Mouse (Mus musculus) hindlimb bud, embryonic 11.5 days (tissue): ENCODE data around the gene Mgst3.
"Not testable (repeated sequence)": the region's sequence is repeated elsewhere in the genome, so short reads cannot be mapped to it uniquely, and the experiment has no call there.

Source experiments
- DNase-seq: peaks from one replicate; pipeline ENCODE4 v3.0.0-alpha.2; 2012; ENCODE audit warnings: low read depth, low spot score; ENCODE audit errors: extremely low spot score

Gene Mgst3

DNA sequence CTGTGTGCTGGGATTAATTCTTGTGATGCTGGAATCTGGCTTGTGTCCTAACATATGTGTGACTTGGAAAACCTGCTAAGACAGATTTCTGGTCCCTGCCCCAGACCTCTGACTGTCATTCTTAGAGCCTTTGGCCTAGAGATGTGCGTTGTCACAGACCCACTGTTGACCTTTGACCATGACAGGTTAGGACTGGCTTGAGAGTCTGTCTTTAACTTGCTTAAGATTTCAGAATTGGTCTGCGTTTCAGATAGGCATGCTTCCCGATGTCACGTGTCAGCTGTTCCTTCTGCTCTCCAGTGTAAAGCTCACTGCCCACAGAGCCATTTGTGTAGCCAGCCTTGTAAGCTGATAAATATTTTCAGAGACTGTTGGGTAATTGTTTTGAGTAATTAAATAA, 30.8 kb downstream of the Mgst3 start:
- DNase-seq: no peak

DNA sequence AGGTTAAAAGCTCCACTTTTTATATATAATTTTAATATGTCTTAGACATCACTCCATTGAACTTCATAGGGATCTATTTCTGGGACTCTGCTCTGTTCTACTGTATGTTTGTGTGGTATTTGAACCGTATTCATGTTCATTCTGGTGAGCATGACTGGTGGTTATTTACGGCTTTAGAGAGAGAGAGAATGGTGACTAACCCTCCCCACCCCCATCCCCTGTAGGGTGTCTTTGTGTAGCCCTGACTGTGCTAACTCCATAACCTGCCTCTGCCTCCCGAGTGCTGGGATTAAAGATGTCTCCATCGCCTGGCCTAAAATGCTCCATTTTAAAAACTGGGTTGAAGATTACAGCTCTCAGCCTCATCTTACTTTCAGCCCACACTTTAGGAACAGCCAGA, 33.4 kb downstream of the Mgst3 start:
- no peak for DNase-seq

DNA sequence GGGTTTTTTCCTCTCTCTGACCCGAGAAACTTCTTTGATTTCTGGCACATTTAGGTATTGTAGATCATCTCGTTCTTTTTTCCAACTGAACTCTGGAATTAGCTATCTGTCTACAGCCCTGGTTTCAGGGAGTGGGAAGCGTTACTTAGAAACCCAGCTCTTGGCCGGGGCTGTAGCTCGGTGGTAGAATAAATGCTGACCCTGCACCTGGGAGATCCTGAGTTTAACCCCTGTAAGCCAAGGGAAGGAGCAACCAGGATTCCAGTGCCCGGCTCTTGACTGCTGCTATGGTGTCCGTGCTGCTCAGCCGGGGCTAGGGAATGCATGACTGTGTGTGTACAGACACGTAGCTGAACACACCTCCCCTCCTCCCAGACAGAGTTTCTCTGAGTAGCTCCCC, 34.9 kb downstream of the Mgst3 start:
- DNase-seq: no peak

DNA sequence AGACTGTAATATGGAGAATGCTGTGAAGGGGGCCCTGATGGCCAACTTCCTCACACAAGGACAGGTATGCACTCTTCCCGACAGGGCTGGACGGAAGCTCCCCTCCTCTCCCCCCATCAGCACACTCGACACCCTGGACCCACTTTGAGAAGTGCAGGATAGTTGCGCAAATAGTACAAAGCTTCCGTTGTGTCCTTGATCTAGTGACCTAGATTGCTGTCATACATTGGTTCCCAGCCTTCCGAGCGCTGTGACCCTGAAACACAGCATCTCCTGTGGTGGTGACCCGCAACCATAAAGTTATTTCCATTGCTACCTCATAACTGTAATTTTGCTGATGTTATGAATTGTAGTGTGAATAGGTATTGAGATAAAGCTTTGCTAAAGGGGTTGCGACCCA, 36.3 kb downstream of the Mgst3 start:
- DNase-seq: no peak

DNA sequence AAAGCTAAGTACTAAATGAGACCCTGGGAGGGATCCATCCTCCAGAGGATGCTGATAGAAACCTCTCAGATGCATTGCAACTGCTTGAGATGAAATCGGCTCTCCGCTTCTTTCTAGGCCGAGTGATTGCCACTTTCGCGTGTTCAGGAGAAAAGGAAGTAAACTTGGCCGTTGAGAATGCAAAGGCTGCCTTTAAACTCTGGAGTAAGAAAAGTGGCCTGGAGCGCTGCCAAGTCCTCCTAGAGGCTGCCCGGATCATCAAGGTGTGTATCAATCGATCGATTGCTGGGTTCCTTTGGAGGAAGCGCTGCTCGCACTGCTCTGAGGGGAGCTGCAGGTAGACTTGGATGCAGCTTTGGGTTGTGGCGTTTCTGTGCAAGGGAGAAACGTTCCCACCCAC, 41.2 kb downstream of the Mgst3 start:
- no peak for DNase-seq

DNA sequence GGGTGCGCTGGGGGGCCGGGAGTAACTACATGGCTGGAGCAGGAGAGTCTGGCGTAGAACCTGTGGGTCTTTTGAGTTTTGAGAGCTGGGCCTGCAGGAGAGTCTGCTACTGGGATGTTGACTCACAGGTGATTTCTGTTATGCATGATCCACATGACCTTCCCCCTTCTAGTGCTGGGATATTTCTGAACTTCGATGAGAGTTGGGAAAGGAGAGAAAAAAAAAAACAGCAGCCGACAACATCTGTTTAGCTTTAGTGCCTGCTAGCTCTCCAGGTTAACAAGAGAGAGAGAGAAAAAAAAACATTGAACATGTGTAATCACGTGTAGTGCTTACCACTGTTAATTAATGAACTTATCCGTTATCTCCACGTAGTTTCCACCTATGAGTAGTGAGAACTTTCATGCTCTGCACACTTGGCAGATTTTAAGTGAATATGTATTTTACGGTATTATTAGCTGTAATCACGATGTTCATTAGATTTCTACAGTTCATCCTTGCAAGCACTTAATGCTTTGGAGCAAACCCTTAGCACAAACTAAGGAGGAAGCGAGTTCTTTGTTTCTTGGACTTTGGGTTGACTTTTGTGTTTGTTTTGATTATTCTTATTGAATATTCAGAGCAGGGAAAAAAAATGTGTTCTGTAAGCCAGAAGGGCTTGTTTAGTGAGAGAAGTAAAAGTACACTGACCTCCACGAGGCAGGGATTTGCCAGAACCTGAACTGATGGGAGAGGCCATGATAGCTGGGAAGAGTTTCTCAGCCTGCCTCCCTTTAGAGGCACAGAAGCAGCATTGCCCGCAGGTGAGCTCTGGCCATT, 42.8 kb downstream of the Mgst3 start:
- no peak for DNase-seq

DNA sequence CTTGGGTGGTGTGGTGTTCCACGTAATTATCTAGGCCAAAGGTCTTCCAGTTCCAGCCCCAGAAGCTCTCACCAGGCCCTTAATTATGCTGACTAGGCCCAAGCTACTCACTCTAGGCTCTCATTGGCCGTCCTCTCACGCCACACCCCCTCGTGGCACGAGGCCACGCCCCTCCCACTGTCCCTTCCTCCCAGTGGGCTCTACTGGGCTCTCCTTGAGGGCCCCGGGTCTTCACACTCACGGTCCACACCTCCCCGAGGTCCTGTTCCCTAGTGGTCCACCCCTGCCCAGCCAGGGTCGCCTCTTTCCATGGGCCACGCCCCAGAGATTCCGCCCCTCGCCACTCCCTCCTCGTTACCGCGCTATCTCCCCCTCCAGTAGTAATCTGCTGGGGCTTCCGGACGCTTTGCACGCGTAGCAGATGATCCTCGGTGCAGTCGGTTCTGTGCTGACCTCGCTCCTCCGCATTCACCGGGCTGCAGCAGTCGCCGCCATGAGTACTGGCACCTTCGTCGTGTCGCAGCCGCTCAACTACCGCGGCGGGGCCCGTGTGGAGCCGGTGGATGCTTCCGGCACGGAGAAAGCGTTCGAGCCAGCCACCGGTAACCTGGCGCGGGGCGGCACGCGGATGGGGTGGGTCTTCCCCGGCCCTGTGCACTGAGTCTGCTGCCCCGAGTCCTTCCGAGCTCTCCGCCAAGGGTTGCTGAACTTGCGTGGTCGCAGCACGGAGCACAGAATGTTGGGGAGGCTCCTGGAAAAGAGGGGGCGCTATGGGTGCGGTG, 43.6 kb downstream of the Mgst3 start, which contains the start of gene Aldh9a1:
TSS of gene Aldh9a1 (plus strand) at position 177 of the 782 bp plus-strand sequence.
- DNase-seq: peak; percentile 71

DNA sequence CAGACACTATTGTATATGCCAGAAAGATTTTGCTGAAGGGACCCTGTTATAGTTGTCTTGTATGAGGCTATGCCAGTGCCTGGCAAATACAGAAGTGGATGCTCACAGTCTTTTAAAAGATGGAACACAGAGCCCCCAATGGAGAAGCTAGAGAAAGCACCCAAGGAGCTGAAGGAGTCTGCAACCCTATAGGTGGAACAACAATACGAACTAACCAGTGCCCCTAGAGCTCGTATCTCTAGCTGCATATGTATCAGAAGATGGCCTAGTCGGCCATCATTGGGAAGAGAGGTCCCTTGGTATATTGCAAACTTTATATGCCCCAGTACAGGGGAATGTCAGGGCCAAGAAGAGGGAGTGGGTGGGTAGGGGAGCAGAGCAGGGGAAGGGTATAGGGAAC, 44.4 kb downstream of the Mgst3 start:
- DNase-seq: not testable (repeated sequence)

DNA sequence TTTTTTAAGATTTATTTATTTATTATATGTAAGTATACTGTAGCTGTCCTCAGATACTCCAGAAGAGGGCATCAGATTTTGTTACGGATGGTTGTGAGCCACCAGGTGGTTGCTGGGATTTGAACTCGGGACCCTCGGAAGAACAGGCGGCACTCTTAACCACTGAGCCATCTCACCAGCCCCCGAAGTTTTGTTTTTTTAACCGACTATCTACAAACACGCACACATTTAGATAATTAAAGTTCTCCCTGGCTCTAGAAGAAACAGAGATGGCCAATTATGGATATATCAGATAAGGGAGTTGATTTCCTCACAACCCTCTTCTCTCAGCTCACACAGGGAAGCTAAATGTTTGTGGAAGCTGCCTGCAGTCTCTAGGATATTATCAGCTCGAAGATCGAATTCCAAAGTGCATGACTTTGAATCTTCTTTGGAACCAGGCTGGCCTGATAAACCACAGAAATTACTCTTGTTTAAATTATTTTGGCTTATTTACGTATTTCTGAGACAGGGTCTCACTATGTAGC, 47.6 kb downstream of the Mgst3 start:
- not testable (repeated sequence) for DNase-seq

DNA sequence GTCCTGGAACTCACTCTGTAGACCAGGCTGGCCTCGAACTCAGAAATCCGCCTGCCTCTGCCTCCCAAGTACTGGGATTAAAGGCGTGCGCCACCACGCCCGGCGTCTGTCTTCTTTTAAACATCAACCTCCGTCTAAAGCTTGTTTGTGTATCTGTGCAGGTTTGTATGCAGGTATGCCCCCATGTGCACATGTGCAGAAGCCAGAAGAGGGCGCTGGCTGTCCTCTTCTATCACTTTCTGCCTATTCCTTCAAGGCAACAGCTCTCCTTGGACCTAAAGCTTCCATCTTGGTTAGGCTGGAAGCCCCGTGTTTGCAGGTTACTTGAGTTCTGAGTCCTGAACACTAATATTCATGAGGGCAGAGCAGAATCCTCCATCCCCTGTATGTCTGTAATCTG, 50.8 kb downstream of the Mgst3 start:
- no peak for DNase-seq

DNA sequence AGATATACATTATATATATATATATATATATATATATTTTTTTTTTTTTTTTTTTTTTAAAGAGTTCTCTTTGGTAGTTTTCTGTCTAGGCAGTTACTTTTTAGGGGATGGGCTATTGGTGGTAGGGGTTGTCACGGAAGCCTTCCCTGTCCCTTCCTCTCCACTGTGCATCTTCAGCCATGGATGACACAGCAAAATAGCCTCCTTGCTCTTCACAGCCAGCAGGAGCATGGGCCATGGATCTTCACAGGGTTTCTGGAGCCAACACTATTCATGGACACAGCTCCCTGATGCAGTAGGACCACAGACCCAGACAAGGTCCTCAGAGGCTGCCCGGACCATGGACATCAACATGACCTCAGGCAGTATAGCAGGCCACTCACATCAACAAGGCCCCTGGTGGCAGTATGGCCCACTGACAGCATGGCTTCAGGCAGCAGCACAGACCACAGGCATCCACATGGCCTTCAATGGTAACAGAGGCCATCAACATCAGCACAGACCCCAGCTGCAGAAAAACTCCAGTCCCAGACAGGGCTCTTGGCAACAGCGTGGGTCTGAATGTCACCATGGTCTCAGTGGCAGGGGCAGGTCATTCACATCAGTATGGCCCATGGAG, 52.6 kb downstream of the Mgst3 start:
- no peak for DNase-seq

DNA sequence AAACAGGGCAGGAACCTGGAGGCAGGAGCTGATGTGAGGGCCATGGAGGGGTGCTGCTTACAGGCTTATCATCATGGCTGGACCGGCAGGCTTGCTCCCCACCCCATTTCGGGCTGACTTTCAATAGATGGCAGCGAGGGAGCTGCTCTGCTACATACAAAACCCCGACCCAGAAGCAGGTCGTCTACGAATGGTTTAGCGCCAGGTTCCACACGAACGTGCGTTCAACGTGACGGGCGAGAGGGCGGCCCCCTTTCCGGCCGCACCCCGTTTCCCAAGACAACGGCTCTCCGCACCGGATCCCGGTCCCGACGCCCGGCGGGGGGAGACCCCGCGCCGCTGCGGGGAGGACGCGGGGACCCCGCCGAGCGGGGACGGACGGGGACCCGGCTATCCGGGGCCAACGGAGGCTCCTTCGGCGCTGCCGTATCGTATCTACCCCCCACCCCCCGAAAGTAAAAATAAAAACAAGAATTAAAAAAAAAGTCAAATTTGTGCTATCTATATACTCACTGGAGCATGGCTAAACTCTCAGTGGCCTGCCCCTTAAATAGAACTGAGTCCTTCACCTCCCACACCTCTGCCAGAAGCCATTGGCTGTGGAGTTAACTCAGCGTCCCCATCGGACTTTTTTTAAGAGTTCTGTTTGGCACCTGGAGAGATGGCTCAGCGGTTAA, 53.4 kb downstream of the Mgst3 start:
- DNase-seq: no peak

DNA sequence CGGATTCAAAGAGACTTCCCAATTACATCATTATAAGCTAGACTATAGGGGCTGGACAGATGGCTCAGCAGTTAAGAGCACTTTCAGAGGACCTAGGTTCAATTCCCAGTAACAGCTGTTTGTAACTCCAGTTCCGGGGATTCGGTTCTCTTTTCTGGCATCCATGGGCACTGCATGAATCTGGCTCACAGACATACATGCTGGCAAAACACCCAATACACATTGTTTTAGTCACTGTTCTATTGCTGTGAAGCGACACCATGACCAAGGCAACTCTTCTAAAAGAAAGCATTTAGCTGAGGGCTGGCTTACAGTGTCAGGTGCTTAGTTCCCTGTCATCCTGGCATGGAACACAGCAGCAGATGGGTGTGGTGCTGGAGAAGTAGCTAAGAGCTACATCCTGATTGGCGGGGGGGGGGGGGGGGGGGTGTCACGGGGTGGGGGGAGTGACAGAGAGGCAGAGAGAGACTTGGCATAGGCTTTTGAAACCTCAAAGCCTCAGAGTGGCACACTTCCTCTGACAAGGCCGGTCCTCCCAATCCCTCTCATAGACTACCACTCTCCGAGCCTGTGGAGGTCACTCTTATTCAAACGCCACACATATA, 54.4 kb downstream of the Mgst3 start:
- no peak for DNase-seq

DNA sequence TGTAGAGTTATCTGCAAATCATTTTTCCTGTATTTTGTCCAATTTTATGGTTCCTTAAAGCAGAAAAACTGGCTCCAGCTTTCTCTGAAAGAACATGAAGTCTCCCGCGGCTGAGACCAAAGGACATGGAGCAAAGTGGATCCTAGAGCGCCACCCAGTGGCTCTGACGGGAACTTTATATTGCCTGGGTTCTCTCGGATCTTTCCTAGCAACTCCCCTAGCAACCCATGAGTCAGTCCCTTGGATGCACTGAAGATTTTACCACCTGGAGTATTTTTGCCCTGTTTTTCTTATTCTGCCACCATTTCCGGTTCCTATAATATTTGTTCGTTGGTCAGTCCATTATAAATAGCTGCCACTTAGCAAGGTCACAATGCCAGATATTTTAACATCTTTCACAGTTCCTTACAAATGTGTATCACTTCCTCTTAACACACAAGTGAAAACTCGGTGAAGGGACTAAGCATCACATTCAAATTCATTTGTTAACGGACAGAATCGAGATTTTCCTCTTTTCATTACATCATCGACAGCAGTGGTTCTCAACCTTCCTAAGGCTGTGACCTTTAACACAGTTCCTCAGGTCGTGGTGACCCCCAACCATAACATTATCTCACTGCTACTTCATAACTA, 56.1 kb downstream of the Mgst3 start:
- DNase-seq: peak; percentile 86

DNA sequence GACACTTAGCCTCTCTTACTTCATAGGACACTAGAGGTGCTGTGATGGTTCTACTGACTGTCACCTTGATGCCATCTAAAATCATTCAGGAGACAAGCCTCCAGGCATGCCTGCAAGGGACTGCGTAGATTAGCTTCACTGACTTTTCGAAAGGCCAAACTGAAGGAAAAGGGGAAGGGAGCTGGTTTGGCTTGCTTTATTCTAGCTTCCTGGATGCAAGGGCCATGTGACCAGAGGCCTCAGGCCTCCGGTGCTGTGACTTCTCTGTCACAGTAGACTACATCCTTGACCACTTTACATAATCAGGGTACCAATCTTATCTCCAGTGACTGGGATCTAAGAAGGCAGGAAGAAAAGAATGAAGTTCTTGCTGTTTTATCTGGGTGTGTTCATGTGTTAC, 57.2 kb downstream of the Mgst3 start:
- no peak for DNase-seq

DNA sequence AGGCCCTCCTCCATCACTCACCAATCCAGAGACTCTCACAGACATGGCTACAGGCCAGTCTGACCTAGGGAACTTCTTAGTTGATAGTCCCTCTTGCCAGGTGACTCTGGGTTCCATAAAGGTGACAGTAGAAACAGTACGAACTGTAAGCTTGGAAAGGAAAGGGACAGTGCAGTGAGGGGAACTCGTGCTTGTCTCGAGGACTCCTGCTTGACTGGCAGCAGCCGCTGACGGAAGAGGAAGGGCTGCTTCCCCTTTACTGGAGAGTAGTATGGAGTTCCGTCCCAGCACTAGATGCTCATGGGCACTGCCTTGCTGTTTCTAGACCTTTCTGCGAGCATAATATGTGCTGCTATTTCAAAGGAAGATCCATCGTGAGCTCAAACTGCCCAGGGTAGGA, 62.5 kb downstream of the Mgst3 start:
- no peak for DNase-seq

DNA sequence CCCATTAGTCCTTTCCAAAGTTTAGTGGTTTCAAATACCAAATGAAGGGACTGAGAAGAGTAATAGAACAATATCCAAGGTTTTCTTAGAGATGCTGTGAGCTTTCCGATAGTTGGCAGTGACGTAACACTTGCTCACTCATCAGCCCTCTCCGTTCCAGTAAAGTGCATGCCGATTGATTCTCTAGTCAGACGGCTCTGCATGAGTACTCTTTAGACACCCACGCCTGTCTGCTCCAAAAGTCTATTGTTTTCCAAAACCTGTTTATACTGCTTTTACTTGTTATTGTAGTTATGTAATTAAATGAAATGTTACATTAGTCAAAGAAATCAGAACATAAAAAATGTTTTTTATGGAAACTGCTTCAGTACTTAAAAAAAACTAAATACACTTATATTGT, 64.9 kb downstream of the Mgst3 start:
- DNase-seq: no peak
